Comparison of ENCODE assay signal across 15 mouse cellular contexts in the genomic region with DNA sequence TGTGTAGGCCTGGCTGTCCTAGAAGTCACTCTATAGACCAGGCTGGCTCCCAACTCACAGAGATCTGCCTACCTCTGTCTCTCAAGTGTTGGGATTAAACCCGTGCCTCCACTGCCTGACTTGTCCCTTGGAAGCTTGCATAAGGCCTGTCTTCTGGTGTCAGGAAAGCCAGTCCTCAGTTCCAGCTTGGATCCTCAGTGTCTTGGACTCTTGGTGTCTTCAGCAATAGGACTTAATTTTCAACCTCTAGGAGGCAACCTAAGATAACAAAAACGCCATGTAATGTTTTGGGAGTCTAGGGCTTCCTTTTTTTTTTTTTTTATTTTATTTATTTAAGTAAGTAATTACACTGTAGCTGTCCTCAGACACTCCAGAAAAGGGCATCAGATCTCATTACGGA. TPM values are rescaled to one million over a fixed set of nuclear protein-coding genes. Genes with fewer than 3 reads are reported as not detected.
DNase-seq lines count a peak whose midpoint lies in the region; ATAC-seq and TF ChIP-seq lines count a peak whose summit lies in the region.
"Had no signal": no experiment of that assay in that cellular context is flagged by ENCODE, and none has a peak within 500 bp of the region (broad histone marks: within the 10 kb centered on the region; RNA-seq: fewer than 3 reads in every experiment).

No protein-coding gene starts in this region.

- H3K9ac ChIP-seq in heart, embryonic 12.5 days = no peak overlapping the region
- H3K9ac ChIP-seq in lung, postnatal 0 days (replicated peaks; ENCODE audit: low read depth) = no peak overlapping the region
- no peak overlapping the region for H3K9ac ChIP-seq in MEL (ENCODE audit: control insufficient read depth, low read depth, low read length, poor library complexity, severe bottlenecking)
- H3K9ac ChIP-seq: hindbrain, embryonic 14.5 days; kidney, embryonic 15.5 days; limb, embryonic 13.5 days; midbrain, embryonic 12.5 days had no signal

- TF ChIP-seq CTCF in lung, postnatal 0 days (IDR thresholded peaks at IDR 0.05) = peak; percentile 40
- peak in 2 of 3 experiments; percentile 13 to 61; a peak in 2 of 6 replicates for TF ChIP-seq CTCF in MEL (IDR thresholded peaks at IDR 0.05 in 2 of 3, conservative IDR thresholded peaks at IDR 0.05 in 1 of 3; ENCODE audit: control insufficient read depth in 1 of 3, insufficient read depth in 1 of 3, low read depth in 2 of 3, low read length in 3 of 3, poor library complexity in 1 of 3, severe bottlenecking in 1 of 3)

- no peak overlapping the region for H3K4me2 ChIP-seq in heart, embryonic 12.5 days
- H3K4me2 ChIP-seq in lung, postnatal 0 days (replicated peaks; ENCODE audit: low read depth, low read length) = no peak overlapping the region
- H3K4me2 ChIP-seq: hindbrain, embryonic 14.5 days; kidney, embryonic 15.5 days; limb, embryonic 13.5 days; midbrain, embryonic 12.5 days had no signal

- no peaks in the 10 kb centered on the region for H3K9me3 ChIP-seq in heart, embryonic 12.5 days (replicated peaks)
- H3K9me3 ChIP-seq in lung, postnatal 0 days (ENCODE audit: low read length) = no peaks in the 10 kb centered on the region
- no peaks in the 10 kb centered on the region; the same call in 1 of the 2 replicates for H3K9me3 ChIP-seq in MEL (replicated peaks; ENCODE audit: insufficient read depth, low read length)
- H3K9me3 ChIP-seq: limb, embryonic 13.5 days had no signal

- peak; percentile 80 for TF ChIP-seq RAD21 in MEL (IDR thresholded peaks at IDR 0.05; ENCODE audit: low read depth, low read length)

- no peaks in the 10 kb centered on the region for H3K4me1 ChIP-seq in heart, embryonic 12.5 days (replicated peaks)
- H3K4me1 ChIP-seq in lung, postnatal 0 days (ENCODE audit: insufficient read depth, low read depth, low read length) = no peaks in the 10 kb centered on the region
- peaks cover 0 to 5% of the 10 kb centered on the region in 2 experiments; a peak in 1 of 4 replicates for H3K4me1 ChIP-seq in MEL (ENCODE audit: control insufficient read depth in 1 of 2, insufficient read depth in 2 of 2, low read length in 2 of 2)

- no peaks in the 10 kb centered on the region for H3K36me3 ChIP-seq in heart, embryonic 12.5 days
- no peaks in the 10 kb centered on the region for H3K36me3 ChIP-seq in lung, postnatal 0 days (ENCODE audit: insufficient read depth, low read length)
- peaks cover 0 to 2% of the 10 kb centered on the region in 2 experiments; a peak in 1 of 4 replicates for H3K36me3 ChIP-seq in MEL (ENCODE audit: control insufficient read depth in 1 of 2, insufficient read depth in 2 of 2, low read length in 2 of 2)
- H3K36me3 ChIP-seq: kidney, embryonic 15.5 days; limb, embryonic 13.5 days; midbrain, embryonic 12.5 days had no signal

- no peak overlapping the region for H3K27ac ChIP-seq in heart, embryonic 12.5 days (ENCODE audit: poor library complexity, severe bottlenecking)
- no peak overlapping the region for H3K27ac ChIP-seq in lung, postnatal 0 days (ENCODE audit: low read length)
- H3K27ac ChIP-seq in MEL (ENCODE audit: control insufficient read depth, low read depth, low read length) = no peak overlapping the region
- H3K27ac ChIP-seq: hindbrain, embryonic 14.5 days; kidney, embryonic 15.5 days; limb, embryonic 13.5 days; midbrain, embryonic 12.5 days had no signal

- peak; percentile 77 for DNase-seq in heart, adult 11 months
- peak; percentile 51 for DNase-seq in lung, postnatal 0 days (ENCODE audit: low spot score)
- no peak for DNase-seq in lung, adult 18-20 months
- DNase-seq in MEL (ENCODE audit: low read depth, low spot score) = peak; percentile 57
- DNase-seq in retina, embryonic 14.5 days (ENCODE audit: low spot score) = peak; percentile 46
- DNase-seq in left cerebral cortex, adult 9 months (ENCODE audit: low spot score in 2 of 2) = no peak
- DNase-seq in kidney, adult 8-10 months = no peak
- DNase-seq: cerebellum, adult 9-11 months; lung, postnatal 14 days; thymus, adult 2 months had no signal

- no peak overlapping the region for H3K4me3 ChIP-seq in heart, embryonic 12.5 days
- H3K4me3 ChIP-seq in lung, postnatal 0 days (ENCODE audit: low read depth, low read length) = no peak overlapping the region
- no peak overlapping the region for H3K4me3 ChIP-seq in MEL (ENCODE audit: control insufficient read depth in 1 of 2, insufficient read depth in 1 of 2, low read depth in 2 of 2, low read length in 2 of 2)
- H3K4me3 ChIP-seq: kidney, embryonic 15.5 days; limb, embryonic 13.5 days; midbrain, embryonic 12.5 days had no signal

- 63% methylated on average over 3 of the region's 3 CpGs for WGBS in heart, embryonic 12.5 days
- 43% methylated on average over 3 of the region's 3 CpGs for WGBS in lung, postnatal 0 days

- no peak for TF ChIP-seq EP300 in lung, postnatal 0 days (IDR thresholded peaks at IDR 0.05)
- TF ChIP-seq EP300 in MEL (IDR thresholded peaks at IDR 0.05; ENCODE audit: low read depth in 1 of 2, low read length in 2 of 2) = no peak

- ATAC-seq in heart, embryonic 12.5 days (ENCODE audit: insufficient number of reproducible peaks, low FRiP score) = no peak
- no peak for ATAC-seq in lung, postnatal 0 days

- H3K79me2 ChIP-seq in MEL (ENCODE audit: control insufficient read depth, insufficient read depth, low read length, poor library complexity) = no peaks in the 10 kb centered on the region

- TF ChIP-seq POLR2A in MEL (IDR thresholded peaks at IDR 0.05; ENCODE audit: control insufficient read depth in 1 of 2, insufficient read depth in 1 of 2, low read depth in 1 of 2, low read length in 2 of 2, poor library complexity in 1 of 2) = no peak

- H3K27me3 ChIP-seq in heart, embryonic 12.5 days (replicated peaks) = no peaks in the 10 kb centered on the region
- no peaks in the 10 kb centered on the region for H3K27me3 ChIP-seq in lung, postnatal 0 days (replicated peaks; ENCODE audit: insufficient read depth, low read length)
- H3K27me3 ChIP-seq in MEL (ENCODE audit: control insufficient read depth in 1 of 2, insufficient read depth in 2 of 2, low read length in 2 of 2) = no peaks in the 10 kb centered on the region
- H3K27me3 ChIP-seq: kidney, embryonic 15.5 days; limb, embryonic 13.5 days had no signal

TF ChIP-seq in MEL, 35 proteins besides CTCF, POLR2A, EP300 and RAD21:
- TF ChIP-seq ZC3H11A (IDR thresholded peaks at IDR 0.05; ENCODE audit: low read depth, low read length) (peak; percentile 66), SMC3 (IDR thresholded peaks at IDR 0.05; ENCODE audit: low read depth, low read length) (peak; percentile 81), ZNF384 (IDR thresholded peaks at IDR 0.05; ENCODE audit: low read depth, low read length) (peak; percentile 93), ELF1 (IDR thresholded peaks at IDR 0.05; ENCODE audit: low read depth, low read length) (no peak), CHD1 (IDR thresholded peaks at IDR 0.05; ENCODE audit: low read depth, low read length) (no peak)

RNA-seq across cellular contexts. Expression of gene Atad1, which starts 22.0 kb away (rescaled TPM):
- 63.1 and 65.3 TPM in 2 replicates for polyA plus RNA-seq in heart, embryonic 12.5 days (2016; fragmentation: Nextera tagmentation; extraction: Ambion mirVana)
- polyA plus RNA-seq in lung, postnatal 0 days (2015; fragmentation: Nextera tagmentation; extraction: Ambion mirVana) = 41.2 and 43.8 TPM in 2 replicates
- total RNA-seq in MEL (2012; rRNA removed) = 45.6 and 48.4 TPM in 2 replicates
- polyA plus RNA-seq in MEL (2012; ENCODE audit: insufficient read depth in 1 of 2, insufficient read length in 2 of 2, low read depth in 1 of 2, low replicate concordance in 2 of 2, missing spikeins in 1 of 2) = 10 to 100 TPM in 1 of 2 experiments, not detected in 1; 35.8 TPM

RNA-seq across cellular contexts. Expression of gene Pten, which starts 39.7 kb away (rescaled TPM):
- polyA plus RNA-seq in heart, embryonic 12.5 days (2016; fragmentation: Nextera tagmentation; extraction: Ambion mirVana) = 6.1 and 7.7 TPM in 2 replicates
- 10.8 and 12.3 TPM in 2 replicates for polyA plus RNA-seq in lung, postnatal 0 days (2015; fragmentation: Nextera tagmentation; extraction: Ambion mirVana)
- 35.3 and 35.8 TPM in 2 replicates for total RNA-seq in MEL (2012; rRNA removed)
- 100 to 1,000 TPM in 1 of 2 experiments, 10 to 100 TPM in 1; 22.7 to 104 TPM for polyA plus RNA-seq in MEL (2012; ENCODE audit: insufficient read depth in 1 of 2, insufficient read length in 2 of 2, low read depth in 1 of 2, low replicate concordance in 2 of 2, missing spikeins in 1 of 2)

Comparison
In these comparisons a context has a peak if more than half of its experiments do, and no peak if none do; other contexts are left out.
1. DNase-seq: peak in heart, adult 11 months (single experiment), lung, postnatal 0 days (single experiment), MEL (single experiment) and retina, embryonic 14.5 days (single experiment); none in lung, adult 18-20 months (0 of 2), left cerebral cortex, adult 9 months (0 of 2) and kidney, adult 8-10 months (0 of 2).